Mouse (Mus musculus) kidney, postnatal 0 days (tissue): ENCODE measurements around the gene Cda. TPM values are rescaled to one million over a fixed set of nuclear protein-coding genes. Genes with fewer than 3 reads are reported as not detected.

Source experiments
- ATAC-seq: fragments of 200-750 bp; cut with Nextera tagmentation; replicated peaks from 2 replicates; pipeline ENCODE4 v1.8.0; 2017; ENCODE audit warnings: low read depth, moderate number of reproducible peaks, moderate TSS enrichment, moderate library complexity; ENCODE audit not compliant: low FRiP score
- DNase-seq: peaks from one replicate; pipeline ENCODE4 v3.0.0-alpha.2; 2016; ENCODE audit warnings: low spot score
- H3K27ac ChIP-seq: fragments of 300-500 bp; sonication (generic); 2 replicates; pipeline ENCODE4 v1.5.1; 2014; ENCODE audit warnings: mild to moderate bottlenecking
- H3K27me3 ChIP-seq: fragments of 300-500 bp; sonication (generic); 2 replicates; pipeline ENCODE4 v1.6.1; 2014; ENCODE audit warnings: low read length, mixed read lengths; ENCODE audit not compliant: insufficient read depth
- H3K36me3 ChIP-seq: fragments of 300-500 bp; sonication (generic); 2 replicates; pipeline ENCODE4 v1.6.1; 2014; ENCODE audit warnings: low read length, mixed read lengths; ENCODE audit not compliant: insufficient read depth
- H3K4me1 ChIP-seq: fragments of 300-500 bp; sonication (generic); replicated peaks from 2 replicates; pipeline ENCODE4 v1.6.1; 2014; ENCODE audit warnings: antibody characterized with exemption, low read length, mixed read lengths; ENCODE audit not compliant: insufficient read depth
- H3K4me2 ChIP-seq: fragments of 300-500 bp; sonication (generic); 2 replicates; pipeline ENCODE4 v1.6.1; 2014; ENCODE audit warnings: mild to moderate bottlenecking, low read length, moderate library complexity, mixed read lengths
- H3K4me3 ChIP-seq: fragments of 300-500 bp; sonication (generic); replicated peaks from 2 replicates; pipeline ENCODE4 v1.5.1; 2014; ENCODE audit warnings: low read depth, low read length
- H3K9ac ChIP-seq: fragments of 300-500 bp; sonication (generic); 2 replicates; pipeline ENCODE4 v1.6.1; 2014; ENCODE audit warnings: low read depth, low read length
- H3K9me3 ChIP-seq: fragments of 300-500 bp; sonication (generic); replicated peaks from 2 replicates; pipeline ENCODE4 v1.6.1; 2016; ENCODE audit warnings: low read length, inconsistent platforms, mixed read lengths
- CTCF ChIP-seq: IDR thresholded peaks from 2 replicates; pipeline ENCODE4 v1.5.1; 2016; ENCODE audit warnings: antibody characterized with exemption, low read depth, mild to moderate bottlenecking, moderate library complexity
- WGBS: fragments of 180-500 bp; shearing (Covaris S2); extraction: QIAGEN DNeasy Blood & Tissue Kit; methylation state at CpG from one replicate; pipeline ENCODE4 v1.1.7; 2014; 5-methylcytosine and 5-hydroxymethylcytosine counted together
- polyA plus RNA-seq: library from polyadenylated mRNA; unstranded; fragments of >200 nt; fragmentation: Nextera tagmentation; extraction: Ambion mirVana; gene quantifications from 2 replicates; pipeline ENCODE4 v1.2.1, GENCODE M21; 2015

Cda gene
- polyA plus RNA-seq, 1 experiment from 2014 or later: 49.5 TPM

DNA sequence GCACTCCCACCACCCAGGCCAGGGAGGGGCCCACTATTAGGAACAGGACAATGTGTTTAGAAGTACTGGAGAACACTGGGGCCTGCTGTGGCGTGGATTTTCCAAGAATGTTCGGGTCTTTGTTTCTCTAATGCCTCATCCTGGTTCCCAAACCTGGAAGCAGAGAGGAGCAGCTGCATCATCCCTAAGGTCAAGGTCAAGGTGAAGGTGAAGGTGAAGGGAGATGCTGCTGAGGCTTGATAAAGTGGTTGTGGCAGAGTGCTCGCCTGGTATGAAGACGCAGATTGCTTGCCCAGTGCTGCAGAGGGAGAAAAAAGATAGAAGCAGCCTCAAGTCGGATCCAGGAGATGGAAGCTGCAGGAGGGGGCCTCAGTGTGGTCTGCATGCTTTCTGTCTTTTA, 16.0 kb downstream of the Cda start:
- H3K27ac ChIP-seq: no peak overlapping the region
- H3K4me3 ChIP-seq: no peak overlapping the region
- H3K9me3 ChIP-seq: no peaks in the 10 kb centered on the region
- H3K4me2 ChIP-seq: no peak overlapping the region
- ATAC-seq: no peak
- H3K36me3 ChIP-seq: no peaks in the 10 kb centered on the region
- H3K27me3 ChIP-seq: no peaks in the 10 kb centered on the region
- DNase-seq: no peak
- 90% methylated on average over 5 of the region's 5 CpGs for WGBS
- H3K9ac ChIP-seq: no peak overlapping the region
- no peaks in the 10 kb centered on the region for H3K4me1 ChIP-seq
- no peak for TF ChIP-seq CTCF

DNA sequence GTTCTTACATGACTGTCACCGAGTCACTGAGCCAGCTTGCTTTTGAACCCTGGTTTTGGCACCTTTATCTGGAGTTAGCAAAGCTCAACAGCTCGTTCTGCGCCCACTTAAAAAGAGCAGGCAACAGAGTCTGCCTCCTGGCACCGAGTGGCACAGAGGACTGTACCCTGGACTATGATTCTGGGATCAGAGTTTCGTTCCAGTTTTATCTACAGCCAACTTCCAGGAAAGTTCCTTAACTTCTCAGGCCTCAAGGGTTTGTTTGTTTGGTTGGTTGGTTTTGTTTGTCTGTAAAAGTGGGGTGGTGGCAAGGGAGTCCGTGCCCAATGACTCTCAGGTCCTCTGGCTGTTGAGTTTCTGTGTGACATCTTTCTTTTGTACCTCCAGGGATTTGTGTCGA, 19.1 kb downstream of the Cda start:
- 74% methylated on average over 7 of the region's 7 CpGs for WGBS
- no peaks in the 10 kb centered on the region for H3K36me3 ChIP-seq
- H3K27ac ChIP-seq: no peak overlapping the region
- peaks cover 1% of the 10 kb centered on the region for H3K4me1 ChIP-seq
- no peak overlapping the region for H3K4me2 ChIP-seq
- H3K9ac ChIP-seq: no peak overlapping the region
- no peaks in the 10 kb centered on the region for H3K9me3 ChIP-seq
- H3K4me3 ChIP-seq: no peak overlapping the region
- TF ChIP-seq CTCF: no peak
- DNase-seq (no peak), ATAC-seq (no peak)
- no peaks in the 10 kb centered on the region for H3K27me3 ChIP-seq

DNA sequence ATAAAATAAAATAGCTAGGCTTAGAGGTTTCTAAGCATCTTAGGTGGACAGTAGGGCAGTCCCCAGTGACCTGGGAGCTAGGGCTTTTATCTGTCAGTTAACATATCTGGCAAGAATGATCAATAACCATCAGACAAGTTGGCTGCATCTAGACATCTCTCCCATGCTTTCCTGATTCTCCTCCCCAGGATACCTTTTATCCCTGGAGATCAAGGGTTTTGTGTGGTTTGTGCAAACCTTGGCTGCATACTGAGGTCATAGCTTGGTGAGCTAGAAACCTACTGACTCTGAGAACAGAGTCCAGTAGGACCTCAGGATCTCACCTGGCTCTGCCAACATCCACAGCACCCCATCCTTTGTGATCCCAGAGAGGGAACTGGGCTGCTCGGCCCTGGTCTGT, 20.5 kb downstream of the Cda start:
- Histone ChIP-seq H3K9ac (no peak overlapping the region), H3K27me3 (no peaks in the 10 kb centered on the region), H3K4me3 (no peak overlapping the region), H3K4me2 (no peak overlapping the region), H3K4me1 (peaks cover 10% of the 10 kb centered on the region), H3K36me3 (no peaks in the 10 kb centered on the region), H3K9me3 (no peaks in the 10 kb centered on the region), H3K27ac (no peak overlapping the region)
- TF ChIP-seq CTCF: no peak
- 73% methylated on average over 1 of the region's 1 CpGs for WGBS
- no peak for DNase-seq
- ATAC-seq: no peak

DNA sequence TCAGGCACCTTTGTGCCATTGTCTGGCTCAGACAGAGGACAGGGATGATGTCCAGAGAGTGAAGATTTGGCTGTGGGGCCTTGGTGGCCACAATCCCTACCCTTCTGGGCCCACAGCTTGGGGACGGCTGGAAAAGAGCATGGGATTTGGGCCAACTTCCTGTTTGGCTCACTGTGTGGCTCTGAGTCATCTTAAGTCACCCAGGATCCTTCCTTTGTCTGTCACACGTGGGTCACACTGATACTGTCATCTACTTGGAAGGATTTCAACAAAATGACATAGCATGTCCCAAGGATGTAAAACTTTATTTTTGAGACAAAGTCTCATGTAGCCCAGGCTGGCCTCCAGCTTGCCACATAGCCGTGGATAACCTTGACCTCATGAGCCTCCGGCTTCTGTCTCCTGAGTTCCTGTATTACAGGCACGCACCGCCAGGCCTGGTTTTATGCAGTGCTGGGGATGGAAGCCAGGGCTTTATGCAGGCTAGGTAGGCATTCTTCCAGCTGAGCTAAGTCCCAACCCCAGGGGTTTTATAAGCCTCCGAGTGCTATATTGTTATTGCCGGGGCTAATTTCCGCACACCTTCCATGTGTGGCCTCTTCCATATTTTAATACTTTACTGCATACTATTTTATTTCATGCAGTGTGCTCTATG, 22.8 kb downstream of the Cda start:
- H3K27me3 ChIP-seq: no peaks in the 10 kb centered on the region
- H3K9ac ChIP-seq: no peak overlapping the region
- peaks cover 10% of the 10 kb centered on the region for H3K4me1 ChIP-seq
- TF ChIP-seq CTCF: no peak
- H3K4me3 ChIP-seq: no peak overlapping the region
- H3K27ac ChIP-seq: no peak overlapping the region
- no peaks in the 10 kb centered on the region for H3K36me3 ChIP-seq
- no peaks in the 10 kb centered on the region for H3K9me3 ChIP-seq
- 75% methylated on average over 9 of the region's 9 CpGs for WGBS
- no peak overlapping the region for H3K4me2 ChIP-seq
- ATAC-seq: no peak
- no peak for DNase-seq

- TF ChIP-seq CTCF: no peak
- Histone ChIP-seq H3K27me3 (no peaks in the 10 kb centered on the region), H3K9ac (no peak overlapping the region), H3K9me3 (no peaks in the 10 kb centered on the region), H3K27ac (peak overlapping the region; percentile 82), H3K36me3 (no peaks in the 10 kb centered on the region), H3K4me3 (no peak overlapping the region), H3K4me1 (peaks cover 10% of the 10 kb centered on the region), H3K4me2 (no peak overlapping the region)
- DNase-seq: peak; percentile 42
- 31% methylated on average over 10 of the region's 10 CpGs for WGBS
- no peak; the same call in 1 of the 2 replicates for ATAC-seq
Observed at GRCm38 (mm10) chr4:138343341-138343837, 24.4 kb downstream of the Cda start.

DNA sequence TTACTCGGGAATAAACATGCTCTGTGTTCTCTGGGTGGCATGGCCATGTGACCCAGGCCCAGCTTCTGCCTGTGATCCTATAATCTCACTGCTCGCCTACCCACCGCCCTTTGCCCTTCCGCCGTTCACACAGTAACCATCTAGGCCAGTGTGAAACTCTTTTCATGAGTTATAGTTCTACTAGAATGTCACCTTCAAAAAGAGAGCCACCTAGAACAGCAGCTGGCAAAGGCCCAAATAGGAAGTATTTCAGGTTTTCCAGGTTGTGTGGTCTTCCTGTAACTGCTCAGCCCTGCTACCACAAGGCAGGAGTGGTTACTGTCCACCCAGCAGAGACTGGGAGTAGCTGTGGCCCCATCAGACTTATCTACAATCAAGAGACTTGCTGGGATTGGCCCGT, 25.0 kb downstream of the Cda start:
- peak overlapping the region; percentile 82 for H3K27ac ChIP-seq
- peak; percentile 89 for ATAC-seq

DNA sequence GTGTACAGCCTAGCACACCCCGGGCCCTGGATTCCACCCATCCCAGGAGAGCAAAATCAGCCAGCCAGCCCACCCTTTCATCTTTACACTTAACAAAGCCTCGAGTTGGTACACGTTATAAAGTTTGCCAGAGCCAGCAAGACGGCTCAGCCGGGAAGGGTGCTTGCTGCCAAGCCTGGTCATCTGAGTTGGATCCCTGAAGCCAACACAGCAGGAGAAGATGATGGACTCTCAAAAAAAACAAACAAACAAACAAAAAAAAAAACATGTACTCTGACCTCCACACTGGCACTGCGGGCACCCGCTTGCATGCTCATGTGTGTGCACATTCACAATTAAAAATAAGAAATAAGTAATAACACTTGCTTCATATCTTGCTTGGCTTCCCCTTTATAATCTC, 25.7 kb downstream of the Cda start:
- no peak for DNase-seq
- Histone ChIP-seq H3K4me2 (no peak overlapping the region), H3K36me3 (no peaks in the 10 kb centered on the region), H3K9ac (no peak overlapping the region), H3K27ac (0 out of 2 replicates have a peak overlapping the region, but pooled peaks have one; percentile 82), H3K4me1 (peaks cover 10% of the 10 kb centered on the region), H3K27me3 (no peaks in the 10 kb centered on the region), H3K4me3 (no peak overlapping the region), H3K9me3 (no peaks in the 10 kb centered on the region)
- ATAC-seq: no peak
- TF ChIP-seq CTCF: no peak
- WGBS: 68% methylated on average over 7 of the region's 7 CpGs

More for the DNA sequence above, 25.0 kb downstream of the Cda start:
- 59% methylated on average over 6 of the region's 6 CpGs for WGBS
- Histone ChIP-seq H3K4me1 (peaks cover 10% of the 10 kb centered on the region), H3K9me3 (no peaks in the 10 kb centered on the region), H3K4me3 (no peak overlapping the region), H3K36me3 (no peaks in the 10 kb centered on the region), H3K27me3 (no peaks in the 10 kb centered on the region), H3K9ac (no peak overlapping the region), H3K4me2 (no peak overlapping the region)
- DNase-seq: peak; percentile 51
- no peak for TF ChIP-seq CTCF
